Mouse (Mus musculus) neural tube, embryonic 10.5 days (tissue): ENCODE data around the gene Adcy2.

ENCODE experiments used
- DNase-seq: peaks from one replicate; pipeline ENCODE4 v3.0.0-alpha.2; 2017; ENCODE audit warnings: low spot score; ENCODE audit errors: extremely low spot score

The Adcy2 gene

GRCm38 (mm10) chr13:68828441-68828840 is 170.9 kb downstream of the Adcy2 start:
- DNase-seq = no peak

GRCm38 (mm10) chr13:68826461-68826860 is 172.9 kb downstream of the Adcy2 start:
- DNase-seq = no peak

- DNase-seq = no peak
Measured at GRCm38 (mm10) chr13:68820858-68821579, 178.3 kb downstream of the Adcy2 start.

GRCm38 (mm10) chr13:68815704-68816477 is 183.4 kb downstream of the Adcy2 start:
- DNase-seq = no peak

- DNase-seq = no peak
Measured at GRCm38 (mm10) chr13:68811185-68811584, 188.2 kb downstream of the Adcy2 start.

- DNase-seq = no peak
Measured at GRCm38 (mm10) chr13:68799777-68800176, 199.6 kb downstream of the Adcy2 start.

GRCm38 (mm10) chr13:68793286-68793685 is 206.1 kb downstream of the Adcy2 start:
- no peak for DNase-seq

GRCm38 (mm10) chr13:68787286-68788061 is 211.9 kb downstream of the Adcy2 start:
- DNase-seq = no peak

- DNase-seq = no peak
Measured at GRCm38 (mm10) chr13:68783096-68783495, 216.2 kb downstream of the Adcy2 start.

GRCm38 (mm10) chr13:68778011-68778672 is 221.2 kb downstream of the Adcy2 start:
- DNase-seq = no peak

- DNase-seq = no peak
Measured at GRCm38 (mm10) chr13:68773599-68774211, 225.6 kb downstream of the Adcy2 start.

- DNase-seq = no peak
Measured at GRCm38 (mm10) chr13:68768588-68768987, 230.8 kb downstream of the Adcy2 start.

GRCm38 (mm10) chr13:68765896-68766578 is 233.3 kb downstream of the Adcy2 start:
- no peak for DNase-seq

- no peak for DNase-seq
Measured at GRCm38 (mm10) chr13:68764614-68765013, 234.7 kb downstream of the Adcy2 start.

- DNase-seq = no peak
Measured at GRCm38 (mm10) chr13:68749801-68750200, 249.5 kb downstream of the Adcy2 start.

- DNase-seq = no peak
Measured at GRCm38 (mm10) chr13:68749370-68749769, 250.0 kb downstream of the Adcy2 start.

- no peak for DNase-seq
Measured at GRCm38 (mm10) chr13:68745426-68745825, 253.9 kb downstream of the Adcy2 start.

- DNase-seq = no peak
Measured at GRCm38 (mm10) chr13:68712661-68713060, 286.7 kb downstream of the Adcy2 start.

GRCm38 (mm10) chr13:68707296-68707747 is 292.0 kb downstream of the Adcy2 start:
- no peak for DNase-seq

GRCm38 (mm10) chr13:68684919-68685318 is 314.4 kb downstream of the Adcy2 start:
- DNase-seq = no peak
